Mouse (Mus musculus): Measurements from ENCODE around the gene Blm. TPM values are rescaled to one million over a fixed set of nuclear protein-coding genes. Genes with fewer than 3 reads are reported as not detected.

Gene Blm
- polyA plus RNA-seq, 2 experiments = 19.8 to 24.8 TPM

DNA sequence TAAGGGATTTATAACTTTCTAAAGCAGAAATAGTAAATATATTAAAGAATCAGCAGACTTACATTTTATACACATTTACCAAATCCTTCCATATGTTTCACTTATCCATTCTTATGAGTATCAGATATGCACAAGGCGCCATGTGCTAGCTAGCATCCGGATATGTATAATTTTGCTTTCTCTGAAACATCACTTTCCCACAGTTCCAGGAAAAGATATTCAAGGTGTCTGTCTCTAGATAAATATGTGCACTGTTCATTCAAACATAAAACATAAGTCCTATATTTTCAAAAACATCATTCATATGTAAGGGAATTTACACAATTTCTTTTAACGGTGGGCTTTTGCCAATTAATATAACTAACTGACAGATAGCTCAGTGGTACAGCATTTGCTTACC lies 42.9 kb downstream of the Blm start:
- 51% methylated on average over 3 of the region's 3 CpGs for WGBS (ENCODE audit: insufficient replicate concordance)
- DNase-seq (ENCODE audit: low read depth in 3 of 3, low spot score in 3 of 3) = peak in 1 of 3 experiments; percentile 50
- Histone ChIP-seq H3K4me2 (ENCODE audit: low read depth) (no peak overlapping the region), H3K27ac (no peak overlapping the region), H3K9me3 (ENCODE audit: control insufficient read depth, low read length) (no peaks in the 10 kb centered on the region), H3K27me3 (ENCODE audit: control insufficient read depth, insufficient read depth, low read length) (no peaks in the 10 kb centered on the region), H3K4me3 (ENCODE audit: insufficient read depth in 1 of 2, low read depth in 2 of 2, low read length in 2 of 2) (no peak overlapping the region), H3K9ac (replicated peaks) (no peak overlapping the region), H3K4me1 (replicated peaks; ENCODE audit: control insufficient read depth in 2 of 2, insufficient read depth in 2 of 2, low read length in 1 of 2) (peaks cover 9 to 17% of the 10 kb centered on the region in 2 experiments), H3K36me3 (replicated peaks; ENCODE audit: control insufficient read depth, insufficient read depth, low read depth) (peaks cover 57% of the 10 kb centered on the region)
- TF ChIP-seq EP300 (IDR thresholded peaks at IDR 0.05; ENCODE audit: low read depth) = no peak; the same call in 1 of the 2 replicates
- TF ChIP-seq CTCF (IDR thresholded peaks at IDR 0.05; ENCODE audit: low read depth) = no peak
- ATAC-seq (ENCODE audit: insufficient read depth) = no peak

DNA sequence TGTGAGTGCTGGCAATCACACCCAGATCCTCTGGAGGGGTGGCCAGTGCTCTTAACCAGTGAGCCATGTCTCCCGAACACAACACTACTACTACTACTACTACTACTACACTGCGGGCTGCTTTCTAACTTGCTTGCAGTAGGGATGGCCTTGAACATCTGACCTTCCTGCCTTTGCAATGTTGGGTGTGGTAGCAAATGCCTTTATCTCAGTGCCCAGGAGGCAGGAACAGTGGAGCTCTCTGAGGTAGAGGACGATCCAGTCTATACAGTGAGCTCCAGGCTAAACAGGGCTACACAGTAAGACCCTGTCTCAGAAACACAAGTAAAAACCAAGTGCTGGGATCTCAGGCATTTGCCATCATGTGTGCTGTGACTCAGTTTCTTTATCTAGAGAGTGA lies 43.8 kb downstream of the Blm start:
- peak; percentile 91 for ATAC-seq (ENCODE audit: insufficient read depth)
- WGBS (ENCODE audit: insufficient replicate concordance) = 30% methylated on average over 3 of the region's 3 CpGs
- DNase-seq (ENCODE audit: low read depth in 3 of 3, low spot score in 3 of 3) = peak; percentile 56 to 59 (median 57)

DNA sequence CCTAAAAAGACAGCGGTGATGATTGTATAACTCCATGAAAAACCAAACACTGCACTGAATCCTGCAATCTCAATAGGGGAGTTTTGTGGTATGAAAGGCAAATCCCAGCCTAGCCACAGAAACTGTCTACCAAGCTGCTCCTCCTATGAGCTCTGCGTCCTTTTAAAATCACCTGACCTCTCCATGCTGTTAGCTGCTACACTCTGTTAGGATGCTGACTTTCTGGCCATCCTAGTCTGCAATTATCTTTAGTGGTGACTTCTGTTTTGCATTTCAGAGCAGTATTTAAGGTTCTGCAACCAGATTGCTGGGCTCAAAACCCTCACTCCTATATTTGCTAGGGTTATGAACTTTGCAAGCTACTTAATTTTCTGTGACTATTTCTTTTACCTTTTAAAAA lies 44.6 kb downstream of the Blm start:
- no peak for DNase-seq (ENCODE audit: low read depth in 3 of 3, low spot score in 3 of 3)
- Histone ChIP-seq H3K36me3 (replicated peaks; ENCODE audit: control insufficient read depth, insufficient read depth, low read depth) (peaks cover 50% of the 10 kb centered on the region), H3K9ac (replicated peaks) (no peak overlapping the region), H3K27me3 (ENCODE audit: control insufficient read depth, insufficient read depth, low read length) (no peaks in the 10 kb centered on the region), H3K4me3 (ENCODE audit: insufficient read depth in 1 of 2, low read depth in 2 of 2, low read length in 2 of 2) (no peak overlapping the region), H3K9me3 (ENCODE audit: control insufficient read depth, low read length) (no peaks in the 10 kb centered on the region), H3K27ac (no peak overlapping the region), H3K4me1 (replicated peaks; ENCODE audit: control insufficient read depth in 2 of 2, insufficient read depth in 2 of 2, low read length in 1 of 2) (peaks cover 9 to 20% of the 10 kb centered on the region in 2 experiments), H3K4me2 (ENCODE audit: low read depth) (no peak overlapping the region)
- 92% methylated on average over 2 of the region's 2 CpGs for WGBS (ENCODE audit: insufficient replicate concordance)
- no peak for ATAC-seq (ENCODE audit: insufficient read depth)
- TF ChIP-seq EP300 (IDR thresholded peaks at IDR 0.05; ENCODE audit: low read depth) = no peak
- TF ChIP-seq CTCF (IDR thresholded peaks at IDR 0.05; ENCODE audit: low read depth) = no peak

More for the DNA sequence above, 43.8 kb downstream of the Blm start:
- H3K27ac ChIP-seq = no peak overlapping the region
- H3K9ac ChIP-seq (replicated peaks) = no peak overlapping the region
- no peaks in the 10 kb centered on the region for H3K9me3 ChIP-seq (ENCODE audit: control insufficient read depth, low read length)
- H3K4me1 ChIP-seq (replicated peaks; ENCODE audit: control insufficient read depth in 2 of 2, insufficient read depth in 2 of 2, low read length in 1 of 2) = peaks cover 9 to 20% of the 10 kb centered on the region in 2 experiments
- H3K27me3 ChIP-seq (ENCODE audit: control insufficient read depth, insufficient read depth, low read length) = no peaks in the 10 kb centered on the region
- TF ChIP-seq EP300 (IDR thresholded peaks at IDR 0.05; ENCODE audit: low read depth) = peak; percentile 42; the same call in 1 of the 2 replicates
- no peak for TF ChIP-seq CTCF (IDR thresholded peaks at IDR 0.05; ENCODE audit: low read depth)
- H3K4me3 ChIP-seq (ENCODE audit: insufficient read depth in 1 of 2, low read depth in 2 of 2, low read length in 2 of 2) = no peak overlapping the region
- peak overlapping the region; percentile 37 for H3K4me2 ChIP-seq (ENCODE audit: low read depth)
- peaks cover 52% of the 10 kb centered on the region for H3K36me3 ChIP-seq (replicated peaks; ENCODE audit: control insufficient read depth, insufficient read depth, low read depth)

DNA sequence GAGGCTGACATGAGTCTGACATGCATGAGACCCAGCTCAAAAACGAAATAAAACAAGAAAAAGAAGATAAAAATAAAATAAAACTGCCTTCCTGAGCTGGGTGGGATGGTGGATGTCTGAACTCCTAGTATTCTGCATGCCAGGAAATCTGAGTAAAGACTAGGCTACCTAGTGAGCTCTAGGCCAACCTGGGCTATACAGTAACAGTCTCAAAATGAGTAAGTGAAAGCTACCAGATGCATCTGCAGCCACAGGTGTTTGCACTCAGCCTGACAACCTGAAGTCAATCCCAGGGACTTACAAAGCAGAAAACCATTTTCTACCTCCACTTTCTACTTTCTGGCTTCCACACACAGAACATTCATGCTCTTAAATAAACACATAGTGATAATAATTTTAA lies 45.5 kb downstream of the Blm start:
- no peak overlapping the region for H3K27ac ChIP-seq
- no peak for DNase-seq (ENCODE audit: low read depth in 3 of 3, low spot score in 3 of 3)
- WGBS (ENCODE audit: insufficient replicate concordance) = 52% methylated on average over 1 of the region's 1 CpGs
- no peaks in the 10 kb centered on the region for H3K27me3 ChIP-seq (ENCODE audit: control insufficient read depth, insufficient read depth, low read length)
- no peak for TF ChIP-seq CTCF (IDR thresholded peaks at IDR 0.05; ENCODE audit: low read depth)
- no peak for TF ChIP-seq EP300 (IDR thresholded peaks at IDR 0.05; ENCODE audit: low read depth)
- H3K9me3 ChIP-seq (ENCODE audit: control insufficient read depth, low read length) = no peaks in the 10 kb centered on the region
- peaks cover 41% of the 10 kb centered on the region for H3K36me3 ChIP-seq (replicated peaks; ENCODE audit: control insufficient read depth, insufficient read depth, low read depth)
- H3K4me2 ChIP-seq (ENCODE audit: low read depth) = no peak overlapping the region
- peaks cover 9 to 20% of the 10 kb centered on the region in 2 experiments for H3K4me1 ChIP-seq (replicated peaks; ENCODE audit: control insufficient read depth in 2 of 2, insufficient read depth in 2 of 2, low read length in 1 of 2)
- no peak for ATAC-seq (ENCODE audit: insufficient read depth)
- no peak overlapping the region for H3K9ac ChIP-seq (replicated peaks)
- no peak overlapping the region for H3K4me3 ChIP-seq (ENCODE audit: insufficient read depth in 1 of 2, low read depth in 2 of 2, low read length in 2 of 2)

DNA sequence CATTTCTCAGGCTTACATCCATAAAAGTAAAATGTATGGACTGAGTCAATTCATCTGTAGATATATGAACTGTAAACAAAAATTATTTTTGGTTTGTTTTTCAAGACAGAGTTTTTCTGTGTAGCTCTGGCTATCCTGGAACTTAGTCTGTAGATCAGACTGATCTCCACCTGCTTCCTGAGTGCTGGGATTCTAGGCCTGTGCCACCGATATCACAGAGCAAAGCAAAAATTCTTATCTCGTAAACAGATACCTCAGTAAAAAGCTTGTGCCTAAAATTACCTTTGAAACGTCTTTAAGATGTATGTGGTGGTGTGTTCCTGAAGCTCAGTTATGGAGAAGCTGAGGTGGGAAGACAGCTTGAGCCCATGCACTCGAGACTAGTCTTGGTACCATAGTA lies 47.7 kb downstream of the Blm start:
- TF ChIP-seq EP300 (IDR thresholded peaks at IDR 0.05; ENCODE audit: low read depth) (no peak), CTCF (IDR thresholded peaks at IDR 0.05; ENCODE audit: low read depth) (no peak)
- Histone ChIP-seq H3K36me3 (replicated peaks; ENCODE audit: control insufficient read depth, insufficient read depth, low read depth) (peaks cover 38% of the 10 kb centered on the region), H3K27ac (no peak overlapping the region), H3K4me3 (ENCODE audit: insufficient read depth in 1 of 2, low read depth in 2 of 2, low read length in 2 of 2) (no peak overlapping the region), H3K9me3 (ENCODE audit: control insufficient read depth, low read length) (no peaks in the 10 kb centered on the region), H3K4me2 (ENCODE audit: low read depth) (no peak overlapping the region), H3K9ac (replicated peaks) (no peak overlapping the region), H3K4me1 (replicated peaks; ENCODE audit: control insufficient read depth in 2 of 2, insufficient read depth in 2 of 2, low read length in 1 of 2) (peaks cover 9 to 16% of the 10 kb centered on the region in 2 experiments), H3K27me3 (ENCODE audit: control insufficient read depth, insufficient read depth, low read length) (no peaks in the 10 kb centered on the region)
- DNase-seq (ENCODE audit: low read depth in 3 of 3, low spot score in 3 of 3) (no peak), ATAC-seq (ENCODE audit: insufficient read depth) (no peak)
- 34% methylated on average over 4 of the region's 4 CpGs for WGBS (ENCODE audit: insufficient replicate concordance)
